Mouse (Mus musculus): ENCODE measurements around the gene Sorl1.

Gene Sorl1

GRCm38 (mm10) chr9:42008501-42008900 is 115.6 kb downstream of the Sorl1 start:
- DNase-seq (ENCODE audit: low read depth, low spot score) = no peak

GRCm38 (mm10) chr9:42005101-42005500 is 119.0 kb downstream of the Sorl1 start:
- no peak for DNase-seq (ENCODE audit: low read depth, low spot score)

GRCm38 (mm10) chr9:42004140-42004539 is 120.0 kb downstream of the Sorl1 start:
- no peak for DNase-seq (ENCODE audit: low read depth, low spot score)

- peak; percentile 73 for DNase-seq (ENCODE audit: low read depth, low spot score)
These were observed 124.3 kb downstream of the Sorl1 start for GRCm38 (mm10) chr9:41999498-42000473.

GRCm38 (mm10) chr9:41995278-41995677 is 128.8 kb downstream of the Sorl1 start:
- no peak for DNase-seq (ENCODE audit: low read depth, low spot score)

- no peak for DNase-seq (ENCODE audit: low read depth, low spot score)
These were observed 130.3 kb downstream of the Sorl1 start for GRCm38 (mm10) chr9:41993821-41994220.

- no peak for DNase-seq (ENCODE audit: low read depth, low spot score)
These were observed 131.3 kb downstream of the Sorl1 start for GRCm38 (mm10) chr9:41992841-41993240.

GRCm38 (mm10) chr9:41985636-41986035 is 138.5 kb downstream of the Sorl1 start:
- no peak for DNase-seq (ENCODE audit: low read depth, low spot score)

- DNase-seq (ENCODE audit: low read depth, low spot score) = no peak
These were observed 139.0 kb downstream of the Sorl1 start for GRCm38 (mm10) chr9:41985052-41985451.

GRCm38 (mm10) chr9:41984306-41984705 is 139.8 kb downstream of the Sorl1 start:
- no peak for DNase-seq (ENCODE audit: low read depth, low spot score)

GRCm38 (mm10) chr9:41983286-41983685 is 140.8 kb downstream of the Sorl1 start:
- DNase-seq (ENCODE audit: low read depth, low spot score) = no peak

- DNase-seq (ENCODE audit: low read depth, low spot score) = no peak
These were observed 141.3 kb downstream of the Sorl1 start for GRCm38 (mm10) chr9:41982760-41983159.

GRCm38 (mm10) chr9:41982023-41982422 is 142.1 kb downstream of the Sorl1 start:
- no peak for DNase-seq (ENCODE audit: low read depth, low spot score)

- DNase-seq (ENCODE audit: low read depth, low spot score) = no peak
These were observed 142.8 kb downstream of the Sorl1 start for GRCm38 (mm10) chr9:41981306-41981705.

GRCm38 (mm10) chr9:41980796-41981195 is 143.3 kb downstream of the Sorl1 start:
- DNase-seq (ENCODE audit: low read depth, low spot score) = no peak

GRCm38 (mm10) chr9:41978366-41978765 is 145.7 kb downstream of the Sorl1 start:
- no peak for DNase-seq (ENCODE audit: low read depth, low spot score)

GRCm38 (mm10) chr9:41975968-41976367 is 148.1 kb downstream of the Sorl1 start:
- DNase-seq (ENCODE audit: low read depth, low spot score) = no peak

GRCm38 (mm10) chr9:41974661-41975060 is 149.4 kb downstream of the Sorl1 start:
- no peak for DNase-seq (ENCODE audit: low read depth, low spot score)

- DNase-seq (ENCODE audit: low read depth, low spot score) = peak; percentile 24
These were observed 150.1 kb downstream of the Sorl1 start for GRCm38 (mm10) chr9:41973775-41974657.

- no peak for DNase-seq (ENCODE audit: low read depth, low spot score)
These were observed 154.1 kb downstream of the Sorl1 start for GRCm38 (mm10) chr9:41969961-41970360.

- no peak for DNase-seq (ENCODE audit: low read depth, low spot score)
These were observed 155.2 kb downstream of the Sorl1 start for GRCm38 (mm10) chr9:41968673-41969460.
